Mouse (Mus musculus) embryonic facial prominence, embryonic 15.5 days (tissue): ENCODE results near the gene Olfr1087. TPM values are rescaled to one million over a fixed set of nuclear protein-coding genes. Genes with fewer than 3 reads are reported as not detected.
"Not testable (repeated sequence)": the region's sequence is repeated elsewhere in the genome, so short reads cannot be mapped to it uniquely, and the experiment has no call there.

Source experiments
- ATAC-seq: fragments of 200-750 bp; cut with Nextera tagmentation; 2 replicates; pipeline ENCODE4 v1.8.0; 2017; ENCODE audit warnings: low read depth, moderate TSS enrichment; ENCODE audit not compliant: insufficient number of reproducible peaks, low FRiP score, low TSS enrichment
- H3K27ac ChIP-seq: fragments of 300-500 bp; sonication (generic); replicated peaks from 2 replicates; pipeline ENCODE4 v1.5.1; 2015; ENCODE audit warnings: mild to moderate bottlenecking, inconsistent platforms
- H3K27me3 ChIP-seq: fragments of 300-500 bp; sonication (generic); 2 replicates; pipeline ENCODE4 v1.6.1; 2015; ENCODE audit warnings: inconsistent platforms
- H3K36me3 ChIP-seq: fragments of 300-500 bp; sonication (generic); 2 replicates; pipeline ENCODE4 v1.6.1; 2015; ENCODE audit warnings: mild to moderate bottlenecking, inconsistent platforms
- H3K4me1 ChIP-seq: fragments of 300-500 bp; sonication (generic); 2 replicates; pipeline ENCODE4 v1.6.1; 2015; ENCODE audit warnings: inconsistent platforms
- H3K4me2 ChIP-seq: fragments of 300-500 bp; sonication (generic); replicated peaks from 2 replicates; pipeline ENCODE4 v1.6.1; 2015; ENCODE audit warnings: mild to moderate bottlenecking, inconsistent platforms
- H3K4me3 ChIP-seq: fragments of 300-500 bp; sonication (generic); replicated peaks from 2 replicates; pipeline ENCODE4 v1.5.1; 2015; ENCODE audit warnings: mild to moderate bottlenecking, inconsistent platforms
- H3K9ac ChIP-seq: fragments of 300-500 bp; sonication (generic); 2 replicates; pipeline ENCODE4 v1.6.1; 2015; ENCODE audit warnings: inconsistent platforms
- H3K9me3 ChIP-seq: fragments of 300-500 bp; sonication (generic); replicated peaks from 2 replicates; pipeline ENCODE4 v1.6.1; 2016; ENCODE audit warnings: inconsistent platforms
- WGBS: fragments of 180-500 bp; shearing (Covaris S2); methylation state at CpG from one replicate; pipeline ENCODE4 v1.1.7; 2015; 5-methylcytosine and 5-hydroxymethylcytosine counted together
- polyA plus RNA-seq: library from polyadenylated mRNA; unstranded; fragments of >200 nt; fragmentation: Nextera tagmentation; extraction: Ambion mirVana; gene quantifications from 2 replicates; pipeline ENCODE4 v1.2.1, GENCODE M21; 2015

Olfr1087 gene
- 0.35 TPM in 1 of 2 replicates, not detected in the other for polyA plus RNA-seq

DNA sequence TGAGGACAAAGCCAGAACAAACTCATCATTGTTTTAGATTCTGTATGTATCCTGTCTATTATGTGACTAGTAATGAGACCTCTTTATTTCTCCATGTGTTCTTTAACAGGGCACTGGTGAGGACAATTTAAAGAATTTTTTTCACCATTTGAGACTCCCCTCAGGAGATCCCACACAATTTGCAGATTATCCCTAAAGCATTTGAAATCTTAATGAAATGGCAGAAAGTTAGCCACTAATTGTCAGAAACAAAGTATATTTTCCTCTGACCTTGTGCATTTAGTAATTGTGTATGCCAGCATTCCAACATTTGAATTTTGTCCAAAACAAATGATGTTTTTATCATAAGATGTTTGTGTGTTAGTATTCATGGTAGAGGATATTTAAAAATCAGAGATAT lies at the start of gene Olfr1087:
Gene Olfr1087, minus strand, starts transcription at position 101 of the 400 bp plus-strand sequence.
- H3K27ac ChIP-seq, result no peak within 1 kb of the TSS
- no peaks in the 10 kb centered on the region for H3K36me3 ChIP-seq
- no peaks in the 10 kb centered on the region for H3K27me3 ChIP-seq
- no peak within 1 kb of the TSS for H3K4me2 ChIP-seq
- H3K9me3 ChIP-seq, result no peaks in the 10 kb centered on the region
- ATAC-seq, result no peak
- H3K4me1 ChIP-seq, result no peaks in the 10 kb centered on the region
- H3K4me3 ChIP-seq, result no peak within 1 kb of the TSS
- no peak within 1 kb of the TSS for H3K9ac ChIP-seq

- Histone ChIP-seq H3K4me3 (no peak within 1 kb of the TSS), H3K27me3 (no peaks in the 10 kb centered on the region), H3K27ac (no peak within 1 kb of the TSS), H3K4me1 (no peaks in the 10 kb centered on the region), H3K9me3 (no peaks in the 10 kb centered on the region), H3K9ac (no peak within 1 kb of the TSS), H3K4me2 (no peak within 1 kb of the TSS), H3K36me3 (no peaks in the 10 kb centered on the region)
- no peak for ATAC-seq
Observed at GRCm38 (mm10) chr2:86733601-86734000, 35.4 kb upstream of the Olfr1087 start, which contains the start of gene Olfr1089. Olfr1089 (minus strand) TSS chr2:86733701.

DNA sequence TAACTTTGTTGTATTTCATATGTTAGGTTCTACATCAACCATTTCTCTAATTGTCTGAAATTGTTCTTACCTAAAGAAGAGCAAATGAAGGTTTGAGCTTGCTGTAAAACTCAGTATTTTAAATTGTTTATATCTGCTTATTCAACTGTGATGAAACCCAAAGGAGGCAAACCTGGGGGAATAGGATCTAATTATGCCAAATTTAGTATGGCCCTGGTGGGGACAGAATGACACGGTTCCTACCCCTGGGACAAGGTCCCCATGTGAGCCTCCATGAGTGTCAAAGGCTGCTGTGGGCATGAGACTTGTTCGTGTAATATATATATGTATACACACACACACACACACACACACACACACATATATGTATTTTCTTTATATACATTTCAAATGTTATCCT lies 18.2 kb downstream of the Olfr1087 start, which contains the start of gene Olfr1086:
Gene Olfr1086, minus strand, starts transcription at position 101 of the 400 bp plus-strand sequence.
- Histone ChIP-seq H3K36me3 (no peaks in the 10 kb centered on the region), H3K27me3 (no peaks in the 10 kb centered on the region), H3K4me2 (no peak within 1 kb of the TSS), H3K9ac (no peak within 1 kb of the TSS), H3K4me3 (no peak within 1 kb of the TSS), H3K4me1 (no peaks in the 10 kb centered on the region), H3K9me3 (no peaks in the 10 kb centered on the region), H3K27ac (no peak within 1 kb of the TSS)
- 78% methylated on average over 2 of the region's 2 CpGs for WGBS
- no peak for ATAC-seq

- Histone ChIP-seq H3K4me3 (no peak within 1 kb of the TSS), H3K9me3 (no peaks in the 10 kb centered on the region), H3K4me1 (no peaks in the 10 kb centered on the region), H3K4me2 (no peak within 1 kb of the TSS), H3K27me3 (no peaks in the 10 kb centered on the region), H3K27ac (no peak within 1 kb of the TSS), H3K36me3 (no peaks in the 10 kb centered on the region), H3K9ac (no peak within 1 kb of the TSS)
- 21% methylated on average over 1 of the region's 1 CpGs for WGBS
- no peak for ATAC-seq
Observed at GRCm38 (mm10) chr2:86661919-86662318, 36.3 kb downstream of the Olfr1087 start, which contains the start of gene Olfr1085. Olfr1085 (minus strand) TSS chr2:86662019.

DNA sequence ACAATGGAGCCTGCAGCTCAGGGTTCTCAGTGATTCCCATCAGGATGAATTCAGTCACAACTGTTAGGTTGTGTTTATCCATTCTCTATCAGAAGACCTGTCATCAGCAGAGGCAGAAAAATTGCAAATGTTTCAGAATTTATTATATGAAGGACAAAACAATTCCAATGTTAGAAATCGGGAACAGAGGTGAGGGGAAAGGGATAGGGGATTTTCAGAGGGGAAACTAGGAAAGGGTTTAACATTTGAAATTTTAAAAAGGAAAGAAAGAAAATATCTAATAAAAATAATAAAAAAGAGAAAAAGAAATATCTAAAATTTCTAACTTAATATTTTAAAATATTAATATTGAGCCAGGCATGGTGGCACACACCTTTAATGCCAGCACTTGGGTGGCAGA lies 58.6 kb downstream of the Olfr1087 start, which contains the start of gene Olfr1084:
Gene Olfr1084, minus strand, starts transcription at position 101 of the 400 bp plus-strand sequence.
- not testable (repeated sequence) for H3K9ac ChIP-seq, ATAC-seq, H3K36me3 ChIP-seq, H3K4me2 ChIP-seq, H3K4me3 ChIP-seq, H3K9me3 ChIP-seq, H3K27me3 ChIP-seq, H3K27ac ChIP-seq, H3K4me1 ChIP-seq
- 72% methylated on average over 1 of the region's 1 CpGs for WGBS

Other genes with a start within 250 kb of the Olfr1087 start
- 0.09 and 0.29 TPM in 2 replicates for gene Olfr1065, start 247.8 kb downstream of the Olfr1087 start, polyA plus RNA-seq
- gene Olfr1066, start 242.1 kb downstream of the Olfr1087 start, polyA plus RNA-seq, result not detected in 2 replicates
- 0.32 and 0.44 TPM in 2 replicates for gene Olfr228, start 211.0 kb downstream of the Olfr1087 start, polyA plus RNA-seq
- not detected in 2 replicates for gene Olfr1076, start 189.9 kb downstream of the Olfr1087 start, polyA plus RNA-seq
- 0.12 and 0.32 TPM in 2 replicates for gene Olfr1079, start 155.9 kb downstream of the Olfr1087 start, polyA plus RNA-seq
- gene Olfr1080, start 140.2 kb downstream of the Olfr1087 start, polyA plus RNA-seq, result not detected in 2 replicates
- not detected in 2 replicates for gene Olfr1082, start 99.4 kb downstream of the Olfr1087 start, polyA plus RNA-seq
- gene Olfr1084, start 58.7 kb downstream of the Olfr1087 start, polyA plus RNA-seq, result not detected in 2 replicates
- gene Olfr1085, start 36.4 kb downstream of the Olfr1087 start, polyA plus RNA-seq, result not detected in 2 replicates
- not detected in 2 replicates for gene Olfr1086, start 18.3 kb downstream of the Olfr1087 start, polyA plus RNA-seq
- gene Olfr1089, start 35.3 kb upstream of the Olfr1087 start, polyA plus RNA-seq, result not detected in 2 replicates
- gene Olfr1090, start 60.6 kb upstream of the Olfr1087 start, polyA plus RNA-seq, result not detected in 2 replicates
- not detected in 2 replicates for gene Olfr1093, start 84.1 kb upstream of the Olfr1087 start, polyA plus RNA-seq
- gene Olfr141, start 111.6 kb upstream of the Olfr1087 start, polyA plus RNA-seq, result not detected in 2 replicates
- gene Olfr1094, start 126.3 kb upstream of the Olfr1087 start, polyA plus RNA-seq, result not detected in 2 replicates
- not detected in 2 replicates for gene Olfr1095, start 153.3 kb upstream of the Olfr1087 start, polyA plus RNA-seq
- gene Gm13723, start 176.4 kb upstream of the Olfr1087 start, polyA plus RNA-seq, result not detected in 2 replicates
- not detected in 2 replicates for gene Olfr1097, start 193.8 kb upstream of the Olfr1087 start, polyA plus RNA-seq
- not detected in 2 replicates for gene Olfr1098, start 226.2 kb upstream of the Olfr1087 start, polyA plus RNA-seq